Mouse (Mus musculus) lung, postnatal 0 days (tissue): ENCODE results near the gene Camkv.

Source experiments
- CTCF ChIP-seq: IDR thresholded peaks from 2 replicates; pipeline ENCODE4 v1.5.1; 2016; ENCODE audit warnings: antibody characterized with exemption, mild to moderate bottlenecking
- EP300 ChIP-seq: IDR thresholded peaks from 2 replicates; pipeline ENCODE4 v1.6.1; 2016; ENCODE audit warnings: antibody characterized with exemption, mild to moderate bottlenecking, control low read depth

DNA sequence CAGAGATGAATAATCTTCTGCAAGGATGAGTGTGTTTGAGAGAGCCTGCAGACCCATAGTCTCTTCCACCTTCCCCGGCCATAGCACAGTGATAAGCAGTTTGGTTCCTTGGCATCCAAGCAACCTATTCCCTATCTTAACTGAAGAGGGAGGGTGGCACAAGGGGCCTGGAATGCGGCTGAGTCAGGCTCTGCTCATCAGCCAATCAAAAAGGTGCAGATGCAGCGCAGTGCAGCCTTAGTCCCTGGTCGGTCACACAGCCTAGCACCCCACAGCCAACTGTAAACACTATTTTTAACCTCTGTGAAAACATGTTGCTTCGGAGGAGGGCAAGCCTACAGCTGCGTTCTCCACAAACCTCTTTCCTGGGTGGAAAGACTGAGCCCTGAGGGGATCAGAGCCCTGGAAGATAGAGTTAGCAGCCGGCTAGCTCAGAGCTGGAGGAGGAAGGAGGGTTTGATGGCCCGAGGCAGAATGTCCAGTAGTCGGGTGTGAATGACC, 8.5 kb upstream of the Camkv start:
- TF ChIP-seq CTCF (no peak), EP300 (no peak)
